Mouse (Mus musculus) stomach, postnatal 0 days (tissue): Measurements from ENCODE around the gene Thsd7b.

Experiments used
- CTCF ChIP-seq: IDR thresholded peaks from 2 replicates; pipeline ENCODE4 v1.5.1; 2016; ENCODE audit warnings: antibody characterized with exemption, low read depth, mild to moderate bottlenecking, moderate library complexity
- EP300 ChIP-seq: optimal IDR thresholded peaks from 2 replicates; pipeline ENCODE3; 2016; ENCODE audit warnings: antibody characterized with exemption

- peak; percentile 71 for TF ChIP-seq CTCF
- TF ChIP-seq EP300, result no peak
These were observed 28.8 kb upstream of the Thsd7b start for GRCm38 (mm10) chr1:129244292-129244691.
